Mouse (Mus musculus): ENCODE measurements around the gene Vgf.

Gene Vgf

DNA sequence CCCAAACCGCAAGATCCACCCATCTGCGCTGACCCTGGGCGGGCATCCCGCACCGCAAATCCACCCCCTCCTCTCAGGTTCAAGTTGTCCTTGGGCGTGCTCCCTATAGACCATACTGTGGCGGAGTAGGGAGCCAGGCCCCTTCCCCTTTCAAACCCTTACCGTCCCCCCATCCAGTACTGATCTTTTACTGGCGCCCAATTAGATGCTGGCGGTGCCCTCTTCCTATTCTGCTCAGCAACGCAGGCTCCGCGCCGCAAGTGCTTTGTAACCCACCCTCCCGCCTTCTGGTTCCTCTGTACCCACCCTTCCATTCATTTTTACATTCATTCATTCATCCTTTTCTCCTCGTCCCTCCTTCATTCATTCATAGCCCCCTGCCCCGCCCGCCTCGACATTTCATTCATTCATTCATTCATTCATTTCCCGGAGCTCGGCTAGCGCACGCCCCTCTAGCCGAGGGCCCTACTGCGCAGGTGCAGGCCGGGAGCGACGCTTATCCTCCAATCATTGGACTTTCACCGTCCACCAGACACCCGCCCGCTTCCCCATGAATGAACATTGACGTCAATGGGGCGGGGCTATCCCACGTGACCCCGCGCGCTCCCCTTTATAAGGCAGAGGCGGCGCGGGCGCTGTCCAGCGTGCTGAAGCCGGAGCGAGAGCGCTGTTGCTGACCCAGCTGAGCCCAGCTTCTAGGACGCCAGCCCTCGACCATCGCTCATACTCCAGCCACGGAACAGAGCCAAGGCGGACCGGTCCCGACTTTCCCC is 3.6 kb downstream of the Vgf start:
- DNase-seq (ENCODE audit: low read depth in 1 of 2, low spot score in 2 of 2): peak; percentile 90 to 94

DNA sequence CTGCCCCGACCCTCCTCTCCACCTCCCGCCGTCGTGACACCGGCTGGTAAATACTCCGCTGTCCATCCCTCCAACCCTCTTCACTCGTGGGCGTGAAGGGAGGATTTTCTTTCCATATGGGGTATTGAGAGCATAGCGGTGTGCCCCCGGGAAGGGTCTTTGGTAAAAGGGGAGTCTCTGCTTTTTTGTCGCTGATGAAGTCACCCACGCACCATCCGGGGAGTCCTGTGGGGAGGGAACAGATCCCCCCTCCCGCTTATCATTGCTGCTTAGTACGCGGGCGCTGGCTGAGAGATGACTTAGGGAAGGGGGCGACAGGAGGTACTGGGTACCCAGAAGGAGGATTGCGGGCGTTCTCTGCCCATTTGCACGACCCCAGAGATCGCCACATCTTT is 4.2 kb downstream of the Vgf start:
- DNase-seq (ENCODE audit: low read depth in 1 of 2, low spot score in 2 of 2): no peak

DNA sequence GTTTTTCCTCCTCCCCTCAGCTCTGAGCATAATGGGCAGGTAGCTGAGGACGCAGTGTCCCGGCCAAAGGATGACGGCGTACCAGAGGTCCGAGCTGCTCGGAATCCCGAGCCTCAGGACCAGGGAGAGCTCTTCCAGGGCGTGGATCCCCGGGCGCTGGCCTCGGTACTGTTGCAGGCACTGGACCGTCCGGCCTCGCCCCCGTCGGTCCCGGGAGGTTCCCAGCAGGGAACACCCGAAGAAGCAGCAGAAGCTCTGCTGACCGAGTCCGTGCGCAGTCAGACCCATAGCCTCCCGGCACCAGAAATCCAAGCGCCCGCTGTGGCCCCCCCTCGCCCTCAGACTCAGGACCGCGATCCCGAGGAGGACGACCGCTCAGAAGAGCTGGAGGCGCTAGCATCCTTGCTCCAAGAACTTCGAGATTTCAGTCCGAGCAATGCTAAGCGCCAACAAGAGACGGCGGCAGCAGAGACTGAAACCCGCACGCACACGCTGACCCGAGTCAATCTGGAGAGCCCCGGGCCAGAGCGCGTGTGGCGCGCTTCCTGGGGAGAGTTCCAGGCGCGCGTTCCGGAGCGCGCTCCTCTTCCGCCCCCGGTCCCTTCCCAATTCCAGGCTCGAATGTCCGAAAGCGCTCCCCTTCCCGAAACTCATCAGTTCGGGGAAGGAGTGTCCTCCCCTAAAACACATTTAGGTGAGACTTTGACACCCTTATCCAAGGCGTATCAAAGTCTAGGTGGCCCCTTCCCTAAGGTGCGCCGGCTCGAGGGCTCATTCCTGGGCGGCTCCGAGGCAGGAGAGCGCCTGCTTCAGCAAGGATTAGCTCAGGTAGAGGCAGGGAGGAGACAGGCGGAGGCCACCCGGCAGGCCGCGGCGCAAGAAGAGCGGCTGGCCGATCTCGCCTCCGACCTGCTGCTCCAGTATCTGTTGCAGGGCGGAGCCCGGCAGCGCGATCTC is 5.2 kb downstream of the Vgf start:
- DNase-seq (ENCODE audit: low read depth in 1 of 2, low spot score in 2 of 2): no peak

DNA sequence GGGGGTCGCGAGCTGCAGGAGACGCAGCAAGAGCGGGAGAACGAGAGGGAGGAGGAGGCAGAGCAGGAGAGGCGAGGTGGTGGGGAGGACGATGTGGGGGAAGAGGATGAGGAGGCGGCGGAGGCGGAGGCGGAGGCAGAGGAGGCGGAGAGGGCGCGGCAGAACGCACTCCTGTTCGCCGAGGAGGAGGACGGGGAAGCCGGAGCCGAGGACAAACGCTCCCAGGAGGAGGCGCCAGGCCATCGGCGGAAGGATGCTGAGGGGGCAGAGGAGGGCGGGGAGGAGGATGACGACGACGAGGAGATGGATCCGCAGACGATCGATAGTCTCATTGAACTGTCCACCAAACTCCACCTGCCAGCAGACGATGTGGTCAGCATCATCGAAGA is 5.8 kb downstream of the Vgf start:
- no peak for DNase-seq (ENCODE audit: low read depth in 1 of 2, low spot score in 2 of 2)

DNA sequence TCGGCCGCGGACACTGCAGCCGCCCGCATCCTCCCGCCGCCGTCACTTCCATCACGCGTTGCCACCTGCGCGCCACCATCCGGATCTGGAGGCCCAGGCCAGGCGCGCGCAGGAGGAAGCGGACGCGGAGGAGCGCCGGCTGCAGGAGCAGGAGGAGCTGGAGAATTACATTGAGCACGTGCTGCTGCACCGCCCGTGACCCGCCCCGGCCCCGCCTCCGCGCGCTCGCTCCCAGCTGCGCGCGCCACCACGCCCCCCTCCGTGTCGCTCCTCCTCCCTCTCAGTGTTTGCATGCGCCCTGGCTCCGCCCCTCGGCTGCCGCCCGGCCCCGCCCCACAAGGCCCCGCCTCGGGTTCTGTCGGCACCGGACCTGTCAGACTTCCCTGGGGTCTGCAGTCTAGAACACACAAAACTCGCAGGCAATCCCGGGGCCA is 6.5 kb downstream of the Vgf start:
- DNase-seq (ENCODE audit: low read depth in 1 of 2, low spot score in 2 of 2): peak in 1 of 2 experiments; percentile 35

DNA sequence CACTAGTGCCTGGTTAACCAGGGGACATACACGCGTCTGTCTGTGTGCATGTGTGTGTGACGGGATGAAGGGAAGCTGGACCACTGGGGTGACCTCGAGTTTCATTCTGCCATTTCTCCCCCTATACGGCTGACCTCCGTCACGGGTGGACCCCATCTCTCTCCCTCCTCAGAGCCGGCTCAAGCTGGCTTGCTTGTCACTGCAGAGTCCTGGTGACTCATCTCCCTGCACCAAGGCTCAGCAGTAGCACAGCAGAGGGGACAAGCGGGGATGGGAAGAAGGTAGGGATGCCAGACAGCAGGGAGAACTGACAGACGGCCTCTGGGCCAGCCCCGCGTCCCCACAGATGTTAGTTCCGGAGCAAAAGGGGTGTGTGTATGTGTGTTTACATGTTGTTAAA is 10.0 kb downstream of the Vgf start:
- no peak for DNase-seq (ENCODE audit: low read depth in 1 of 2, low spot score in 2 of 2)

DNA sequence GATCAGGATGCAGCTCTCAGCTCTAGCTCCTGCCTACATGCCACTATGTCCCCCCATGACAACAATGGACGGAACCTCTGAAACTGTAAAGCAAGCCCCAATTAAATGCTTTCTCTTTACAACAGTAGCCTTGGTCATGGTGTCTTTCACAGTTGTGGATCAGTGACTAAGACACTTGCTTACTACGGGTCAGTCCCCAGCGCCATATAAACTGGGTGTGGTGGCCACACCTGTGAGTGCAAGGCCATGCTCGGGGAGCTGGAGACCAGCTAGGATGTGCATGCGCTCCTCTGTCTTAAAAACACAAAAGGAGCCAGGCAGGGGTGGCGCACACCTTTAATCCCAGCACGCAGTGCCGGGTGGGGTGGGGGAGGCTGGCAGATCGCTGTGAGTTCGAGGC is 13.3 kb downstream of the Vgf start:
- DNase-seq (ENCODE audit: low read depth in 1 of 2, low spot score in 2 of 2): no peak

DNA sequence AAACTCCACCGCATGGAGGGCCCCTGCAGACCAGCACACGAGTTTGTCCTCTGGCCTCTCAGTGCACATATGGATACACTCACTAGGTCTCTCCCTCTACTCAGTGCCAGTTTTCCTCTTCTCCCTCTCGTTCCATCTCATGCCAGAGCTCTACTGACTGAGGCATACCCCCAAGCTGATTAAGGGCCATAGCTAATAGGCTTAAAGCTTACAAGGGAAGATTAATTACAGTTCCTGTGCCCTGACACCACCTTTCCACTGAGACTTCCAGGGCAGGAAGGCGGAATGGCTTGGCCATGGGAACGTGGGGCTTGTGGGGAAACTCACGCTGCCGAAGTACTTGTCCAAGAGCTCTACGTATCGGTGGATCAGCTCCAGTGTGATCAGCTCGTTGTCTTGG is 15.2 kb downstream of the Vgf start:
- DNase-seq (ENCODE audit: low read depth in 1 of 2, low spot score in 2 of 2): no peak

DNA sequence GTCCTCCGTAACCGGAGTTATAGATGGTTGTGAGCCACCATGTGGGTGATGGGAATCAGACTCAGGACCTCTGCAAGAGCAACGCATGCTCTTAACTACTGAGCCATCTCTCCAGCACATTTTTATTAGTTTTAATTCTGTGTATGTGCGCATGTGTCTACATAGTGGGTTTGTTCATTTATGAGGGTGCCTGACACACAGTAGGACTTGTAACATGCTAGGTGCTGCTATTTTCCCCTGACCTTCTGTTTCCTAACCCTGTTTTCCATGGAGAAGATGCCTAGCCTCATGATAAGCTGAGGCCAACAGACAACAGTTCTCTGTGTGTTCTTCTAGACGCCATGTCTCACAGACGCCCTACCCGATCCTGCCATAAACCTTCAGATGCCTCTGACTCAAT is 17.8 kb downstream of the Vgf start:
- no peak for DNase-seq (ENCODE audit: low read depth in 1 of 2, low spot score in 2 of 2)

DNA sequence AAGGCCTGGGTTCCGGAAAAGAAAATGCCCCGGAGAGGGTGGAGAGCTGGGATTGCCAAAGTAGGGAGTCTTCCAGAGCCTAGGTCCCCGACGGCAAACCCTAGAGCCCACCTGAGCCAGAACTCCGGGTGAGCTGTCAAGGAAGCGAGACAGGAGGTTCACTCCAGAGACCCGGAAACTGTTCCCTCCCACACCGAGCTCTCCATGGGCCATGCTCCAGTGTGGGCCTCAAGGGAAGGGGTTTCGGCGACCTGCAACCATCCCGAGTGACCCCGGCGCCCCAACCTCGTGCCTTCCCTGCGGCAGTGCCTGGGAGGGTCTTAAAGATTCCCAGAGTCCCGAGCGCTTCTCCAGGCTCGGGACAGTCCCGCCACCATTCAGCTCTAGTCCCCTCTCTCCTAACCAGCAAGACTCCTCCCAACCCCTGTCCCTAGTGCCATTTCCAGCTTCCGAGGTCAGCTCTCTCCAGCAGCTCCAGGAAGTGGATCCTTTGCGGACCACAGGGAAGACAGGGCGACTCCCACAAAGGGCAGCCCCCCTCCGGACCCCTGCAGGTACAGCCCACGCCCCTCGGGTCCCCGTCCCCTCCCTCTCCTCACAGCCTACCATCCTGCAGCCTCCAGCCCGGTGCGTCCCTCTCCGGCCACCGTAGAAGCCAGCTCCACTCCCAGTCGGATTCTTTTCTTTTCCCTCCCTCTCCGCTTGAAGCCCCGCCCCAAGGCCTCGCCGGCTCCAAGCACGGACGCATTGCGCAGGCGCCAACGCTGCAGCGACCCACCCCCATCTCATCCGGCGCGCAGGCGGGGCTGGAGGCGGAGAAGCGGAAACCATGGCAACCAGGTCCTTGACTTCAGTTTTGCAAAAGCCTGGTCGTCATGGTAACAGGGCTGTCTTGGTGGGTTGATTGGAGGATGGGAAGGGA is 19.5 kb downstream of the Vgf start, which contains the start of gene Ap1s1:
Ap1s1 (minus strand) TSS at position 734 of the 922 bp plus-strand sequence.
- peak; percentile 70 to 78 for DNase-seq (ENCODE audit: low read depth in 1 of 2, low spot score in 2 of 2)

DNA sequence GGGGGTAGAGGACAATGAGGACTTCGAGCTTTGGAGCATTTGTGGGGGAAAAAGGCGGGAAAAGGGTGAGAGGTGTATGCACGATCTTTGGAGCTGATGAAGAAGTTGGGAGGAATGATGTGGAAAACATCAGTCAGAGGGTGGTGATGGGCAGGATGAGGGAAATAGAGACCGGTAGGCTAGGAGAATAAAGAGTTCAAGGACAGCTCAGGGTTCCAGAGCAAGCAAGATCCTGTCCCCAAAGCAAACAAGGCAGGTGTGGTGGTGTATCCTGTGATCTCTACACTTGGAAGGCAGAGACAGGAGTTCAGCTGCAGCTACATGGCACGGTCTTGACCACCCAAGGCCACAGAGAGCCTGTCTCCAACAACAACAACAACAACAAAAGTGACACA is 20.1 kb downstream of the Vgf start:
- no peak for DNase-seq (ENCODE audit: low read depth in 1 of 2, low spot score in 2 of 2)

DNA sequence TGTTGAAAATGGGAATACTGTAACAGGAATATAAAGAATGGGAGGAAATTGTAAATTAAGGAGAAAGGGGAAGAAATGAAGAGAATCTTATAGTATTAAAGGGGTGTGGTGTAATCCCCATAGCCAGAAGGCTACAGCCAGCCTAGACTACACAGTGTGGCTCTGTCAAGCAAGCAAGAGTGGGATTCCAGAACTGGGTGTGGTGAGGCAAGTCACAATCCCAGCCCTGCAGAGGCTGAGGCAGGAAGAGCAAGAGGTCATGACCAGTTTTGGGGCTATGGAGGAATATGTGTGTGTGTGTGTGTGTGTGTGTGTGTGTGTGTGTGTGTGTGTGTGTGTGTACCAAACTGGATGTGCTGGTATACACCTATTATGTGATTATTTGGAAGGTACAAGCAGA is 20.8 kb downstream of the Vgf start:
- DNase-seq (ENCODE audit: low read depth in 1 of 2, low spot score in 2 of 2): no peak

DNA sequence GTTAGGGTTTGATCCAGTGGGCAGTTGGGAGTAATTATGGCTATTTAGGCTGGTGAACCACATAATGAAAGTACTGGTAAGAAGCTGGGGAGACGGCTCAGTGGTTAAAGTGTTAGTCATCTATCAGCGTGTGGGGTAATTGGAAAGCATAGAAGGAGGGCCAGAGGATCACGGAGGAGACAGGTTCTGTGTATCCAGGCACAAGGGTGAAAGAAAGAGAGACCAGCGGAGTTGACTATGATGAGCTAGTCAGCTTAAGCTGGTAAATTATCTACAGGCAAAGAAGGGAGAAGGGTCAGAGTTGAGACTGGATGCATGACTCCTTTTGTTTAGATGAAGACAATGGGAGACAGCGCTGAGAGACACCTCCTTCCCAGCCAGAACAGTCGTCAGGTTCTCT is 24.9 kb downstream of the Vgf start:
- no peak for DNase-seq (ENCODE audit: low read depth in 1 of 2, low spot score in 2 of 2)

DNA sequence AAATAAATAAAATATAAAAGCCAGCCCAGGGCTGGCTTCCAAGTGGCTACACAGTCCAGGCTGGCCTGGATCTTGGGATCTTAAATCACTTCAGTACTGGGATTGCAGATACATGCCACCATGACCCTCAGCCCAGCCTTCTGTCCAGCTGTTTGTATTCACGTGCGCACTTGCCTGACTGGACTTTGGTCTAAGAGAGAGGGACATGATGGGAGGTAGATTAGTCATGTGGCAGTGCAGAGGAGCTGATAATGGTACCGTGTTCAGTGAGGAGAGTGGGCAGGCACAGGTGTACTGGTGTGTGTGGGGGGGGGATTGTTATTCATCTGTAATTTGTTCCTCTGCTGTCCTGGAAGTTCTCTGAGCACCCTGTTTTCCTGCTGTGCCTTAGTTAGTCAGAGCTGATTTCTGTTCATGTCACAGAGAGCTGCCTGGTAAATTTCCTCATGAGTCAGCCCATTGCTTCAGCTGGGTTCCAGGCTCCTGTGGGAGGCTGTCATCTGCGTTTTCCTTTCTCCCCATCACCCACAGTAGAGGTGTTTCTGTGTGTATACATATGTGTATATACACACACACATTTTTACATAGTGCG is 25.8 kb downstream of the Vgf start:
- no peak for DNase-seq (ENCODE audit: low read depth in 1 of 2, low spot score in 2 of 2)

DNA sequence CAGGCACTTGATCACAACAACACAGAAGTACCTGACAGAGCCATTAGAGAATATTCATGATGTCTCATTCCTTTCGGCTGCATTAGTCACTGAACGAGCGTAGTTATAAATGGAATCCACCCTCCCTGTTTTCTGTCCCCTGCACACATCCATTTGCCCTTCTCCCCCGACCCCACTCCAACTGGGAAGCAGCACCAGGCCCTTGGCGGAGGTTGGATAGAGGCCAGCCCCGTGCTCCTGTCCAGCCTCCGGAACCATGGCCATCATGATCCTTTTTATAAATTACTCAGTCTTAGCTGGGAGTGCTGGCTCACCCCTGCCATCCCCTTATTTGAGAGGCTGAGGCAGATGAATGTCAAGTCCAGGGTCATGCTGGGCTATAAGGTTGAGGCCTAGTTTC is 28.1 kb downstream of the Vgf start:
- no peak for DNase-seq (ENCODE audit: low read depth in 1 of 2, low spot score in 2 of 2)

DNA sequence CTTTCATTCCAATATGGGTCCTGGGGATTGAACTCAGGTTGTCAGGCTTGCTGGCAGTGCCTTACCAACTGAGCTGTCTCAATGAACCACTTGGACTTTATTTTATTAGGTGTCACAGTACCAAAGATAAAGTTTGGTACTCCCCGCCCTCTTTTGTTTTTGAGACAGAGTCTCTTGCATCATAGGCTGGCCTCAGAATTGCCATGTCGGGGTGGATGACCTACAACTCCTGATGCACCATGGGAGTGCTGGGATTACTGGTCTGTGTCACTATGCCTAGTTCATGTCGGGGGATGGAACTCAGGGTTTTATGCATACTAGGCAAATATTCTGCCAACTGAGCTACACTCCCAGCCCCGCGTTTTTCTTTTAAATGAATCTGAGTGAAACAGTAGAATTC is 28.7 kb downstream of the Vgf start:
- DNase-seq (ENCODE audit: low read depth in 1 of 2, low spot score in 2 of 2): no peak

DNA sequence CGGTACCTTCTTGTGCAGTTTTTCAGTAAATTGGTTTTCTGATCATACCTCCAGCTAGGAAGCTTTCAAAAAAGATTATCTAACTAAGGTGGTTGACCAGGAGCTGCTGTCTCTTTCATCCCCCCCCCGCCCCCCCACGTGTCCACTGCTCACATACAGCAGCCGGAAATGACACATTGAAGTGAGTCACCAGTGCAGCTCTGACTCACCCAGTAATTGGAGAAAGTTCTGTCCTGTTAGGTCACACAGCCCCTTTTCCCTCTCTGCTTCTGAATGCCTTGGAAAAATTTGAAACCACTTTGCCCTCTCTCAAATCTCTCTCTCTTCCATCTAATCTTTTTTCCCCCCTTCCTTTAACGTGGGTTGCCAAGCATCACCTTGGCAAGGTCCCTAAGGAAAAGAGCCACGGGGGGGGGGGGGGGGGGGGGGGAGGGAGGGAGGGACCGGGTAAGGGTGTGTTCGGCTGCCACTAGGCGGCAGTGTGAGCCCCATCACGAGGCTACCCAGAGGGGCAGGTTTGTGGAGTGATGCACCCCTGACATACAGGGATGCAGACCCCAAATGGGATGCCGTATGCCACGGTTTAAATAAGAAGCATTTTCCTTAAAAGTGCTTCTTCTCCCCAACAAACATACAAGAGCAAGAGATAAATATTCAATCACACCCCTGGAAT is 35.8 kb downstream of the Vgf start:
- no peak for DNase-seq (ENCODE audit: low read depth in 1 of 2, low spot score in 2 of 2)

DNA sequence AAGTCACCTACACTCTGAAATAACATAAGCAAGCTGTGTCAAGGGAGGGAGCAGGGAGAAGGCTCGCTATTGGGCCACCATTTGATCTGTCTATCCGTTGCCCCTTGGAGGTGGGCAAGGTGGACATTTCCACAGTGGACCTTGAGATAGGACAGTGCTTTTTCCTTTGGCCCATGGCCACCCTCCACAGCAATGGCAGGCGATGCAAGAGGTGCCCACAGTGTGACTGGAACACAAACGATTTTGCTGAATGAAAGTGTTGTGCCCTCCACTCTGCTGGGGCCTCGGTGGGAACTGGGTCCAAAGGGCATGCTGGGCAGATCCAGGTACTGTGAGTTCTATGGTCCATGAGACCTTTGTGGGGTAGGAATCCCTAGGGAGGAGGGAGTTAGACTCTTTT is 36.4 kb downstream of the Vgf start:
- no peak for DNase-seq (ENCODE audit: low read depth in 1 of 2, low spot score in 2 of 2)

DNA sequence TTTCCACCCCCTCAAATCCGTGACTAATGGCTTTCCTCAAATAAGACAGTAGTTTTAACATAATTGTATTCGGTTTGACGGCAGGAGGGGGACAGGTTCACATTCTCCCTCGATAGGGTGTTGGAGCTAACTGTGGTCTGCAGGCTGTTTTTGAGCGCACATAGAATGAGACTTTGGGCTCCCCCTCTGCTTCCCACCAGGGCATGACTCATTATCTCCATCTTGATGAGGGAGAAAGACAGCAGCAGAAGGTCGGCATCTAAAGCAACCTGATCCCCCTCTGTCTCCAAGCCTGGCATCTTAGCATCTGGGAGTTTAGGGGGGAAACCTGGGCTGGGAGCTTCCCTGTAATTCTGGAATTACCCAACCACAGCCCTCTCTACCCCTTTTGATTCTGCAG is 39.3 kb downstream of the Vgf start:
- no peak for DNase-seq (ENCODE audit: low read depth in 1 of 2, low spot score in 2 of 2)

DNA sequence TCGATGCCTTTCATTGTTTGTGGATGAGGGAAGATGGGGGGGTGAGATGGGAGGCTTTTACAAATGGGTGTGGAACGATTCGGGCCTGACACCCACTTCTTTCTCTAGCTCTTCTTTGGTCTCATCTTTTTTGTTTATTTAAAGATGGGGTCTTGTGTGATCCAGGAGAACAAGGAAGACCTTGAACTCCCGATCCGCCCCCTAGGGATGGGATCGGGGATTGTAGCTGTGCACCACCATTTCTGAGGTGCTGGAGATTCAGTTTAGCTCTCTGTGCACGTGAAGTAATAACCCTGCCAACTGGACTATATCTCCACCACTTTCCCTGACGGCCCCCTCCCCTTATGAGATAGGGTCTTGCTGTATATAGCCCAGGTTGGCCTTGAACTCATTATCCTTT is 39.7 kb downstream of the Vgf start:
- DNase-seq (ENCODE audit: low read depth in 1 of 2, low spot score in 2 of 2): no peak
